Mouse (Mus musculus) urinary bladder, postnatal 10 days (tissue): ENCODE data around the gene Zbtb24.

Experiments
- DNase-seq: peaks from one replicate; pipeline ENCODE4 v3.0.0; 2022; ENCODE audit warnings: low spot score

The Zbtb24 gene

GRCm38 (mm10) chr10:41467325-41467724, 17.1 kb downstream of the Zbtb24 start:
- DNase-seq, result no peak

- no peak for DNase-seq
These were observed 20.5 kb downstream of the Zbtb24 start for GRCm38 (mm10) chr10:41470693-41471092.

GRCm38 (mm10) chr10:41472534-41472933, 22.4 kb downstream of the Zbtb24 start:
- no peak for DNase-seq

- DNase-seq, result no peak
These were observed 22.8 kb downstream of the Zbtb24 start for GRCm38 (mm10) chr10:41472962-41473481.

GRCm38 (mm10) chr10:41473782-41474468, 23.7 kb downstream of the Zbtb24 start:
- DNase-seq, result no peak

GRCm38 (mm10) chr10:41474981-41475391, 24.8 kb downstream of the Zbtb24 start:
- DNase-seq, result no peak

- DNase-seq, result no peak
These were observed 26.2 kb downstream of the Zbtb24 start, which contains the start of gene Mical1 for GRCm38 (mm10) chr10:41476171-41477017. Mical1 (plus strand) TSS chr10:41476314.

- DNase-seq, result no peak
These were observed 26.8 kb downstream of the Zbtb24 start for GRCm38 (mm10) chr10:41477018-41477277.

- no peak for DNase-seq
These were observed 27.3 kb downstream of the Zbtb24 start for GRCm38 (mm10) chr10:41477278-41478181.

GRCm38 (mm10) chr10:41479961-41480360, 29.8 kb downstream of the Zbtb24 start:
- DNase-seq, result no peak

- no peak for DNase-seq
These were observed 31.0 kb downstream of the Zbtb24 start for GRCm38 (mm10) chr10:41480938-41481880.

GRCm38 (mm10) chr10:41482446-41482845, 32.3 kb downstream of the Zbtb24 start:
- no peak for DNase-seq

GRCm38 (mm10) chr10:41485778-41486177, 35.6 kb downstream of the Zbtb24 start:
- DNase-seq, result no peak

- DNase-seq, result no peak
These were observed 36.5 kb downstream of the Zbtb24 start for GRCm38 (mm10) chr10:41486506-41487170.

- no peak for DNase-seq
These were observed 38.7 kb downstream of the Zbtb24 start for GRCm38 (mm10) chr10:41488877-41489276.

- no peak for DNase-seq
These were observed 39.1 kb downstream of the Zbtb24 start for GRCm38 (mm10) chr10:41489294-41489693.

GRCm38 (mm10) chr10:41489708-41490517, 39.7 kb downstream of the Zbtb24 start, which contains the start of the genes Smpd2 and Ppil6:
Smpd2 (minus strand) TSS chr10:41490369.
Ppil6 (plus strand) TSS chr10:41490439.
- DNase-seq, result peak; percentile 86

GRCm38 (mm10) chr10:41490518-41490873, 40.3 kb downstream of the Zbtb24 start:
- DNase-seq, result no peak

- DNase-seq, result no peak
These were observed 40.9 kb downstream of the Zbtb24 start for GRCm38 (mm10) chr10:41491111-41491510.

GRCm38 (mm10) chr10:41500941-41501340, 50.8 kb downstream of the Zbtb24 start:
- DNase-seq, result no peak
